Mouse (Mus musculus) kidney, adult 2 months (tissue): Measurements from ENCODE around the gene Adgrl2.

Source experiments
- CTCF ChIP-seq: fragments of 200-500 bp; conservative IDR thresholded peaks from 2 replicates; pipeline ENCODE4 v1.5.1; 2011; ENCODE audit warnings: low read depth, mild to moderate bottlenecking, control low read depth, low read length, moderate library complexity, mixed read lengths; ENCODE audit not compliant: insufficient read depth, insufficient read length
- POLR2A ChIP-seq: fragments of 200-500 bp; IDR thresholded peaks from one replicate; pipeline ENCODE4 v1.6.1; 2011; ENCODE audit warnings: low read depth, low read length, control low read depth

GRCm38 (mm10) chr3:148949796-148950195 is 40.6 kb downstream of the Adgrl2 start:
- TF ChIP-seq POLR2A = no peak
- TF ChIP-seq CTCF = no peak
